Mouse (Mus musculus): Measurements from ENCODE around the gene Zscan21. TPM values are rescaled to one million over a fixed set of nuclear protein-coding genes. Genes with fewer than 3 reads are reported as not detected.

Zscan21 gene
- total RNA-seq, 2 experiments from 2014 or later, result 5.7 to 14.7 TPM

Other genes with a start within 250 kb of the Zscan21 start
- 53.2 and 56.9 TPM in 2 replicates for gene Pilrb2, start 245.1 kb upstream of the Zscan21 start, total RNA-seq (2015; ENCODE audit: low replicate concordance)
- 4.0 and 17.1 TPM in 2 replicates for gene Pilrb2, start 245.1 kb upstream of the Zscan21 start, total RNA-seq (2017; ENCODE audit: low replicate concordance)
- gene Cyp3a13, start 195.3 kb upstream of the Zscan21 start, total RNA-seq (2015; ENCODE audit: low replicate concordance), result not detected in 2 replicates
- not detected in 2 replicates for gene Cyp3a13, start 195.3 kb upstream of the Zscan21 start, total RNA-seq (2017; ENCODE audit: low replicate concordance)
- gene Gjc3, start 153.8 kb upstream of the Zscan21 start, total RNA-seq (2015; ENCODE audit: low replicate concordance), result not detected in 2 replicates
- not detected in 2 replicates for gene Gjc3, start 153.8 kb upstream of the Zscan21 start, total RNA-seq (2017; ENCODE audit: low replicate concordance)
- not detected in 2 replicates for gene Azgp1, start 135.4 kb upstream of the Zscan21 start, total RNA-seq (2015; ENCODE audit: low replicate concordance)
- not detected in 2 replicates for gene Azgp1, start 135.4 kb upstream of the Zscan21 start, total RNA-seq (2017; ENCODE audit: low replicate concordance)
- not detected in 2 replicates for gene Smok3a, start 95.6 kb upstream of the Zscan21 start, total RNA-seq (2015; ENCODE audit: low replicate concordance)
- not detected in 2 replicates for gene Smok3a, start 95.6 kb upstream of the Zscan21 start, total RNA-seq (2017; ENCODE audit: low replicate concordance)
- gene Smok3b, start 95.5 kb upstream of the Zscan21 start, total RNA-seq (2015; ENCODE audit: low replicate concordance), result not detected in 2 replicates
- gene Smok3b, start 95.5 kb upstream of the Zscan21 start, total RNA-seq (2017; ENCODE audit: low replicate concordance), result not detected in 2 replicates
- gene Smok3c, start 63.7 kb upstream of the Zscan21 start, total RNA-seq (2015; ENCODE audit: low replicate concordance), result not detected in 2 replicates
- gene Smok3c, start 63.7 kb upstream of the Zscan21 start, total RNA-seq (2017; ENCODE audit: low replicate concordance), result not detected in 2 replicates
- 12.6 and 20.5 TPM in 2 replicates for gene Zkscan1, start 31.8 kb upstream of the Zscan21 start, total RNA-seq (2015; ENCODE audit: low replicate concordance)
- 14.4 and 16.7 TPM in 2 replicates for gene Zkscan1, start 31.8 kb upstream of the Zscan21 start, total RNA-seq (2017; ENCODE audit: low replicate concordance)
- 3.4 and 8.6 TPM in 2 replicates for gene Zfp113, start 38.8 kb downstream of the Zscan21 start, total RNA-seq (2015; ENCODE audit: low replicate concordance)
- 2.0 and 4.1 TPM in 2 replicates for gene Zfp113, start 38.8 kb downstream of the Zscan21 start, total RNA-seq (2017; ENCODE audit: low replicate concordance)
- gene Cops6, start 44.2 kb downstream of the Zscan21 start, total RNA-seq (2015; ENCODE audit: low replicate concordance), result 34.2 and 54.1 TPM in 2 replicates
- 10.1 and 22.2 TPM in 2 replicates for gene Cops6, start 44.2 kb downstream of the Zscan21 start, total RNA-seq (2017; ENCODE audit: low replicate concordance)
- 9.6 and 16.2 TPM in 2 replicates for gene Ap4m1, start 55.1 kb downstream of the Zscan21 start, total RNA-seq (2015; ENCODE audit: low replicate concordance)
- gene Ap4m1, start 55.1 kb downstream of the Zscan21 start, total RNA-seq (2017; ENCODE audit: low replicate concordance), result 18.1 and 19.4 TPM in 2 replicates
- gene Mcm7, start 55.5 kb downstream of the Zscan21 start, total RNA-seq (2015; ENCODE audit: low replicate concordance), result 218 and 223 TPM in 2 replicates
- gene Mcm7, start 55.5 kb downstream of the Zscan21 start, total RNA-seq (2017; ENCODE audit: low replicate concordance), result 304 and 424 TPM in 2 replicates
- gene Taf6, start 70.5 kb downstream of the Zscan21 start, total RNA-seq (2015; ENCODE audit: low replicate concordance), result 40.4 and 42.3 TPM in 2 replicates
- 21.8 and 30.3 TPM in 2 replicates for gene Taf6, start 70.5 kb downstream of the Zscan21 start, total RNA-seq (2017; ENCODE audit: low replicate concordance)
- gene Cnpy4, start 70.6 kb downstream of the Zscan21 start, total RNA-seq (2015; ENCODE audit: low replicate concordance), result 13.0 and 23.8 TPM in 2 replicates
- 23.5 and 29.3 TPM in 2 replicates for gene Cnpy4, start 70.6 kb downstream of the Zscan21 start, total RNA-seq (2017; ENCODE audit: low replicate concordance)
- 0.72 TPM in 1 of 2 replicates, not detected in the other for gene Mblac1, start 77.4 kb downstream of the Zscan21 start, total RNA-seq (2015; ENCODE audit: low replicate concordance)
- gene Mblac1, start 77.4 kb downstream of the Zscan21 start, total RNA-seq (2017; ENCODE audit: low replicate concordance), result 0.53 and 1.4 TPM in 2 replicates
- 0.84 and 1.1 TPM in 2 replicates for gene Nxpe5, start 109.0 kb downstream of the Zscan21 start, total RNA-seq (2015; ENCODE audit: low replicate concordance)
- 0.39 TPM in 1 of 2 replicates, not detected in the other for gene Nxpe5, start 109.0 kb downstream of the Zscan21 start, total RNA-seq (2017; ENCODE audit: low replicate concordance)
- gene Lamtor4, start 138.6 kb downstream of the Zscan21 start, total RNA-seq (2015; ENCODE audit: low replicate concordance), result 22.3 and 26.4 TPM in 2 replicates
- 4.6 and 5.4 TPM in 2 replicates for gene Lamtor4, start 138.6 kb downstream of the Zscan21 start, total RNA-seq (2017; ENCODE audit: low replicate concordance)
- 15.5 and 16.8 TPM in 2 replicates for gene BC037034, start 147.1 kb downstream of the Zscan21 start, total RNA-seq (2015; ENCODE audit: low replicate concordance)
- 7.6 and 8.9 TPM in 2 replicates for gene BC037034, start 147.1 kb downstream of the Zscan21 start, total RNA-seq (2017; ENCODE audit: low replicate concordance)
- gene Gal3st4, start 155.9 kb downstream of the Zscan21 start, total RNA-seq (2015; ENCODE audit: low replicate concordance), result not detected in 2 replicates
- not detected in 2 replicates for gene Gal3st4, start 155.9 kb downstream of the Zscan21 start, total RNA-seq (2017; ENCODE audit: low replicate concordance)
- not detected in 2 replicates for gene Gm43720, start 163.1 kb downstream of the Zscan21 start, total RNA-seq (2015; ENCODE audit: low replicate concordance)
- not detected in 2 replicates for gene Gm43720, start 163.1 kb downstream of the Zscan21 start, total RNA-seq (2017; ENCODE audit: low replicate concordance)
- not detected in 2 replicates for gene Gpc2, start 163.1 kb downstream of the Zscan21 start, total RNA-seq (2015; ENCODE audit: low replicate concordance)
- 0.39 TPM in 1 of 2 replicates, not detected in the other for gene Gpc2, start 163.1 kb downstream of the Zscan21 start, total RNA-seq (2017; ENCODE audit: low replicate concordance)
- gene Stag3, start 163.3 kb downstream of the Zscan21 start, total RNA-seq (2015; ENCODE audit: low replicate concordance), result 52.4 and 92.6 TPM in 2 replicates
- gene Stag3, start 163.3 kb downstream of the Zscan21 start, total RNA-seq (2017; ENCODE audit: low replicate concordance), result 51.5 and 56.2 TPM in 2 replicates
- gene Pvrig, start 225.1 kb downstream of the Zscan21 start, total RNA-seq (2015; ENCODE audit: low replicate concordance), result not detected in 2 replicates
- not detected in 2 replicates for gene Pvrig, start 225.1 kb downstream of the Zscan21 start, total RNA-seq (2017; ENCODE audit: low replicate concordance)

Measured in erythroid progenitor cell, adult 5-6 weeks (primary cell).